Mouse (Mus musculus) forebrain, embryonic 14.5 days (tissue): ENCODE measurements around the gene Vrtn. TPM values are rescaled to one million over a fixed set of nuclear protein-coding genes. Genes with fewer than 3 reads are reported as not detected.

Experiments
- ATAC-seq: fragments of 200-750 bp; cut with Nextera tagmentation; 2 replicates; pipeline ENCODE4 v1.8.0; 2017; ENCODE audit warnings: mild to moderate bottlenecking, moderate library complexity
- DNase-seq: peaks from one replicate; pipeline ENCODE4 v3.0.0-alpha.2; 2015; ENCODE audit warnings: low spot score
- H3K27ac ChIP-seq: fragments of 300-500 bp; sonication (generic); 2 replicates; pipeline ENCODE4 v1.5.1; 2014; ENCODE audit warnings: low read depth, mild to moderate bottlenecking, control low read depth, low read length, moderate library complexity
- H3K27me3 ChIP-seq: fragments of 300-500 bp; sonication (generic); replicated peaks from 2 replicates; pipeline ENCODE4 v1.6.1; 2014; ENCODE audit warnings: low read length, control low read depth, mixed read lengths; ENCODE audit not compliant: control insufficient read depth, insufficient read depth
- H3K36me3 ChIP-seq: fragments of 300-500 bp; sonication (generic); 2 replicates; pipeline ENCODE4 v1.6.1; 2014; ENCODE audit warnings: low read length, control low read depth; ENCODE audit not compliant: control insufficient read depth, insufficient read depth
- H3K4me1 ChIP-seq: fragments of 300-500 bp; sonication (generic); 2 replicates; pipeline ENCODE4 v1.6.1; 2014; ENCODE audit warnings: antibody characterized with exemption, low read length, control low read depth; ENCODE audit not compliant: control insufficient read depth, insufficient read depth
- H3K4me2 ChIP-seq: fragments of 300-500 bp; sonication (generic); 2 replicates; pipeline ENCODE4 v1.6.1; 2014; ENCODE audit warnings: mild to moderate bottlenecking, control low read depth, low read length
- H3K4me3 ChIP-seq: fragments of 300-500 bp; sonication (generic); 2 replicates; pipeline ENCODE4 v1.5.1; 2014; ENCODE audit warnings: low read depth, low read length, control low read depth
- H3K9ac ChIP-seq: fragments of 300-500 bp; sonication (generic); 2 replicates; pipeline ENCODE4 v1.6.1; 2014; ENCODE audit warnings: mild to moderate bottlenecking, low read length, control low read depth, moderate library complexity
- H3K9me3 ChIP-seq: fragments of 300-500 bp; sonication (generic); replicated peaks from 2 replicates; pipeline ENCODE4 v1.6.1; 2016; ENCODE audit warnings: low read length, control low read depth, mixed read lengths; ENCODE audit not compliant: control insufficient read depth
- WGBS: fragments of 180-500 bp; shearing (Covaris S2); extraction: QIAGEN DNeasy Blood & Tissue Kit; methylation state at CpG from one replicate; pipeline ENCODE4 v1.1.7; 2014; 5-methylcytosine and 5-hydroxymethylcytosine counted together
- polyA plus RNA-seq: library from polyadenylated mRNA; unstranded; fragments of >200 nt; fragmentation: Nextera tagmentation; extraction: Ambion mirVana; gene quantifications from 2 replicates; pipeline ENCODE4 v1.2.1, GENCODE M21; 2014

The Vrtn gene
- polyA plus RNA-seq, 1 experiment from 2014 or later: not detected

DNA sequence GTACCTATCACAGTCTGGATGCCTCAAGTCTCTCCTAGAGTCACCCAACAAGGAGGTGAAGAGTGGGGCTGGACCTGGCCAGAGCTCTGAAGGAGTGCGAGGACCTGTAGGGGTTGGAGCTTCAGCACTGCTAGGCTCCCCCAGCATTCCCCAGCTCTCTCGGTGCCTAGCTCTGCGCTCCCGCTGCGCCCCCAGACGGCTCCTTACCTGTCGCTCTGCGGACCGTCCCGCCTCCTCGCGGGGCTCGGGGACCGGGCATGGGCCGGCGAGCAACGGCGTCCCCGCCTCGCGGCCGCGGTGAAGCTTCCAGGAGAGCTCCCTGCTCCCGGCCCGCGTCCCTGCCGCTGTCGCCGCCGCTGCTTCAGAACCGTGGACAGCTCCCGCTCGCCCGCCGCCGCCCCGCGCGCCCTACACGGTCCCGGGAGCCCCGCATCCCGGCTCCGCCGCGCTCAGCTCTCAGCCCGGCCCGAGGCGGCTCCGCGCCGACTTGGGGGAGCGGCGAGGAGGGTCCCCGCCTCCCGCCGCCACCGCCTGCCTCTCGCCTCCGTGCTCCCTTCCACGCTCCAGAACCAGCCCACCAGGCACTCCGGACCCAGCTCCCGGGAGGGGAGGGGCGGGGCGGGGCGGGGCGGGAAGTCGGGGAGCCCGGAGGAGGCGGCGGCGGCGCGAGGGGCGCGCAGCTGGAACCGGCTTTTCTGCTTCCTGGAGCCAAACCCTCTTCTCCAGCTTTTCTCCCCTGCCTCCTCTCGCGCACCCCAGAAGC lies 57.7 kb downstream of the Vrtn start, which contains the start of gene Syndig1l:
Gene Syndig1l (minus strand): TSS at position 513 of the 763 bp plus-strand sequence.
- no peaks in the 10 kb centered on the region for H3K4me1 ChIP-seq
- H3K36me3 ChIP-seq: no peaks in the 10 kb centered on the region
- H3K27me3 ChIP-seq: peaks cover 16% of the 10 kb centered on the region
- no peaks in the 10 kb centered on the region for H3K9me3 ChIP-seq
- H3K4me3 ChIP-seq: peak within 1 kb of the TSS; percentile 51
- DNase-seq (peak; percentile 57), ATAC-seq (peak; percentile 87)
- peak within 1 kb of the TSS; percentile 83 for H3K4me2 ChIP-seq
- WGBS: under 1% methylated on average over 59 of the region's 79 CpGs
- H3K9ac ChIP-seq: peak within 1 kb of the TSS; percentile 60
- H3K27ac ChIP-seq: no peak within 1 kb of the TSS

Other genes starting within 250 kb of the Vrtn start
- 8.0 and 8.5 TPM in 2 replicates for gene Entpd5, start 232.0 kb upstream of the Vrtn start, polyA plus RNA-seq
- 0.94 and 3.3 TPM in 2 replicates for gene Bbof1, start 231.9 kb upstream of the Vrtn start, polyA plus RNA-seq
- gene Rnf113a2, start 223.8 kb upstream of the Vrtn start, polyA plus RNA-seq: 27.6 and 30.4 TPM in 2 replicates
- gene Aldh6a1, start 190.0 kb upstream of the Vrtn start, polyA plus RNA-seq: 35.2 and 37.7 TPM in 2 replicates
- 41.2 and 46.1 TPM in 2 replicates for gene Lin52, start 189.6 kb upstream of the Vrtn start, polyA plus RNA-seq
- gene Vsx2, start 71.3 kb upstream of the Vrtn start, polyA plus RNA-seq: 0.09 TPM in 1 of 2 replicates, not detected in the other
- gene Abcd4, start 23.6 kb upstream of the Vrtn start, polyA plus RNA-seq: 5.2 and 8.3 TPM in 2 replicates
- 2.6 and 3.3 TPM in 2 replicates for gene Syndig1l, start 57.8 kb downstream of the Vrtn start, polyA plus RNA-seq
- gene Npc2, start 132.1 kb downstream of the Vrtn start, polyA plus RNA-seq: 72.5 and 76.4 TPM in 2 replicates
- gene Isca2, start 132.2 kb downstream of the Vrtn start, polyA plus RNA-seq: 137 and 163 TPM in 2 replicates
- 0.04 TPM in 1 of 2 replicates, not detected in the other for gene Ltbp2, start 235.5 kb downstream of the Vrtn start, polyA plus RNA-seq